Mouse (Mus musculus): ENCODE results near the gene Gm20388.

Gm20388 gene

GRCm38 (mm10) chr8:119915298-119915697 lies 4.7 kb downstream of the Gm20388 start:
- DNase-seq (ENCODE audit: low spot score): no peak

- no peak for DNase-seq (ENCODE audit: low spot score)
Observed at GRCm38 (mm10) chr8:119916237-119916892, 5.7 kb downstream of the Gm20388 start.

- no peak for DNase-seq (ENCODE audit: low spot score)
Observed at GRCm38 (mm10) chr8:119917415-119917814, 6.8 kb downstream of the Gm20388 start.

- no peak for DNase-seq (ENCODE audit: low spot score)
Observed at GRCm38 (mm10) chr8:119918155-119918567, 7.5 kb downstream of the Gm20388 start.

- DNase-seq (ENCODE audit: low spot score): no peak
Observed at GRCm38 (mm10) chr8:119923259-119923658, 12.6 kb downstream of the Gm20388 start.

- no peak for DNase-seq (ENCODE audit: low spot score)
Observed at GRCm38 (mm10) chr8:119925428-119925827, 14.8 kb downstream of the Gm20388 start.

GRCm38 (mm10) chr8:119926474-119926873 lies 15.8 kb downstream of the Gm20388 start:
- DNase-seq (ENCODE audit: low spot score): peak; percentile 61

GRCm38 (mm10) chr8:119927422-119928092 lies 16.9 kb downstream of the Gm20388 start:
- DNase-seq (ENCODE audit: low spot score): peak; percentile 77

- no peak for DNase-seq (ENCODE audit: low spot score)
Observed at GRCm38 (mm10) chr8:119931317-119931716, 20.7 kb downstream of the Gm20388 start.

- no peak for DNase-seq (ENCODE audit: low spot score)
Observed at GRCm38 (mm10) chr8:119933681-119934080, 23.0 kb downstream of the Gm20388 start.

- DNase-seq (ENCODE audit: low spot score): no peak
Observed at GRCm38 (mm10) chr8:119935541-119935940, 24.9 kb downstream of the Gm20388 start.

GRCm38 (mm10) chr8:119938481-119938880 lies 27.8 kb downstream of the Gm20388 start:
- no peak for DNase-seq (ENCODE audit: low spot score)

GRCm38 (mm10) chr8:119939336-119939735 lies 28.7 kb downstream of the Gm20388 start:
- DNase-seq (ENCODE audit: low spot score): no peak

GRCm38 (mm10) chr8:119941471-119941870 lies 30.8 kb downstream of the Gm20388 start:
- no peak for DNase-seq (ENCODE audit: low spot score)

GRCm38 (mm10) chr8:119943616-119944015 lies 33.0 kb downstream of the Gm20388 start:
- DNase-seq (ENCODE audit: low spot score): no peak

GRCm38 (mm10) chr8:119944096-119944811 lies 33.6 kb downstream of the Gm20388 start:
- peak; percentile 86 for DNase-seq (ENCODE audit: low spot score)

GRCm38 (mm10) chr8:119946326-119946865 lies 35.8 kb downstream of the Gm20388 start:
- DNase-seq (ENCODE audit: low spot score): no peak

- DNase-seq (ENCODE audit: low spot score): no peak
Observed at GRCm38 (mm10) chr8:119947653-119948052, 37.0 kb downstream of the Gm20388 start.

GRCm38 (mm10) chr8:119948340-119948739 lies 37.7 kb downstream of the Gm20388 start:
- no peak for DNase-seq (ENCODE audit: low spot score)

GRCm38 (mm10) chr8:119952282-119952681 lies 41.6 kb downstream of the Gm20388 start:
- no peak for DNase-seq (ENCODE audit: low spot score)

- DNase-seq (ENCODE audit: low spot score): no peak
Observed at GRCm38 (mm10) chr8:119952747-119953146, 42.1 kb downstream of the Gm20388 start.

GRCm38 (mm10) chr8:119955333-119955732 lies 44.7 kb downstream of the Gm20388 start:
- no peak for DNase-seq (ENCODE audit: low spot score)

- no peak for DNase-seq (ENCODE audit: low spot score)
Observed at GRCm38 (mm10) chr8:119958076-119958475, 47.4 kb downstream of the Gm20388 start.

All from MN1 (cell line).